Mouse (Mus musculus) brain, embryonic 14.5 days (tissue): Measurements from ENCODE around the gene Olfr47.

Source experiments
- CTCF ChIP-seq: fragments of 200-500 bp; IDR thresholded peaks from 2 replicates; pipeline ENCODE4 v1.5.1; 2012; ENCODE audit warnings: inconsistent platforms, mild to moderate bottlenecking, moderate library complexity, borderline replicate concordance; ENCODE audit not compliant: insufficient read depth, insufficient read length; ENCODE audit errors: extremely low read depth
- POLR2A ChIP-seq: fragments of 200-500 bp; IDR thresholded peaks from 2 replicates; pipeline ENCODE4 v1.6.1; 2012; ENCODE audit warnings: mild to moderate bottlenecking, inconsistent platforms, borderline replicate concordance; ENCODE audit not compliant: poor library complexity, insufficient read depth, insufficient read length, severe bottlenecking; ENCODE audit errors: extremely low read depth

- TF ChIP-seq POLR2A, result no peak
- TF ChIP-seq CTCF, result no peak
Observed at GRCm38 (mm10) chr6:43265363-43266041, 34.2 kb downstream of the Olfr47 start, which contains the start of gene Arhgef5.
